Mouse (Mus musculus) brain, embryonic 14.5 days (tissue): ENCODE results near the gene Ncam1.

Source experiments
- CTCF ChIP-seq: fragments of 200-500 bp; IDR thresholded peaks from 2 replicates; pipeline ENCODE4 v1.5.1; 2012; ENCODE audit warnings: inconsistent platforms, mild to moderate bottlenecking, moderate library complexity, borderline replicate concordance; ENCODE audit not compliant: insufficient read depth, insufficient read length; ENCODE audit errors: extremely low read depth
- POLR2A ChIP-seq: fragments of 200-500 bp; IDR thresholded peaks from 2 replicates; pipeline ENCODE4 v1.6.1; 2012; ENCODE audit warnings: mild to moderate bottlenecking, inconsistent platforms, borderline replicate concordance; ENCODE audit not compliant: poor library complexity, insufficient read depth, insufficient read length, severe bottlenecking; ENCODE audit errors: extremely low read depth

GRCm38 (mm10) chr9:49766634-49767033 is 32.1 kb downstream of the Ncam1 start:
- no peak for TF ChIP-seq CTCF
- no peak for TF ChIP-seq POLR2A
